Comparison of ENCODE assay signal across 9 mouse cellular contexts in genomic region chr4:46487348-46487747, GRCm38 (mm10). TPM values are rescaled to one million over a fixed set of nuclear protein-coding genes. Genes with fewer than 3 reads are reported as not detected.
A peak's percentile ranks its signal among the peaks of the same experiment; 100 is the strongest.
DNase-seq lines count a peak whose midpoint lies in the region; ATAC-seq and TF ChIP-seq lines count a peak whose summit lies in the region.
"Had no signal": no experiment of that assay in that cellular context is flagged by ENCODE, and none has a peak within 500 bp of the region (broad histone marks: within the 10 kb centered on the region; RNA-seq: fewer than 3 reads in every experiment).

No protein-coding gene starts in this region.

- H3K9me3 ChIP-seq in kidney, embryonic 14.5 days (ENCODE audit: control insufficient read depth, low read length): no peaks in the 10 kb centered on the region
- no peaks in the 10 kb centered on the region for H3K9me3 ChIP-seq in liver, postnatal 0 days (ENCODE audit: low read length)
- H3K9me3 ChIP-seq in stomach, postnatal 0 days (ENCODE audit: control insufficient read depth, low read length): no peaks in the 10 kb centered on the region
- H3K9me3 ChIP-seq in midbrain, embryonic 10.5 days (replicated peaks): no peaks in the 10 kb centered on the region
- H3K9me3 ChIP-seq in hindbrain, embryonic 13.5 days: 0 out of 2 replicates have a peak, but pooled peaks cover 4% of the 10 kb centered on the region
- H3K9me3 ChIP-seq: hindbrain, embryonic 15.5 days had no signal

- no peaks in the 10 kb centered on the region for H3K36me3 ChIP-seq in kidney, embryonic 14.5 days (ENCODE audit: control insufficient read depth, insufficient read depth, low read length)
- H3K36me3 ChIP-seq in liver, postnatal 0 days (replicated peaks; ENCODE audit: insufficient read depth, low read length): 0 out of 2 replicates have a peak, but pooled peaks cover 2% of the 10 kb centered on the region
- H3K36me3 ChIP-seq in stomach, postnatal 0 days (ENCODE audit: control insufficient read depth, insufficient read depth, low read length): no peaks in the 10 kb centered on the region
- H3K36me3 ChIP-seq in midbrain, embryonic 10.5 days: peaks cover 8% of the 10 kb centered on the region
- no peaks in the 10 kb centered on the region for H3K36me3 ChIP-seq in hindbrain, embryonic 13.5 days
- H3K36me3 ChIP-seq: hindbrain, embryonic 15.5 days had no signal

- intact Hi-C loops in gastrocnemius, postnatal 14 days (cut with DNase I; ENCODE audit: low total_unique reads): no loop called here

- 89% methylated on average over 5 of the region's 5 CpGs for WGBS in kidney, embryonic 14.5 days
- whole genome bisulfite sequencing in liver, postnatal 0 days (ENCODE audit: insufficient replicate concordance): 76% methylated on average over 5 of the region's 5 CpGs
- WGBS in stomach, postnatal 0 days: 83% methylated on average over 5 of the region's 5 CpGs
- 93% methylated on average over 5 of the region's 5 CpGs for WGBS in midbrain, embryonic 10.5 days
- 90% methylated on average over 5 of the region's 5 CpGs for WGBS in hindbrain, embryonic 13.5 days

- H3K4me1 ChIP-seq in kidney, embryonic 14.5 days (ENCODE audit: control insufficient read depth, insufficient read depth, low read length): peaks cover 8% of the 10 kb centered on the region; the same call in 1 of the 2 replicates
- H3K4me1 ChIP-seq in liver, postnatal 0 days (ENCODE audit: insufficient read depth): peaks cover 26% of the 10 kb centered on the region
- no peaks in the 10 kb centered on the region for H3K4me1 ChIP-seq in stomach, postnatal 0 days (replicated peaks; ENCODE audit: control insufficient read depth, insufficient read depth)
- peaks cover 11% of the 10 kb centered on the region for H3K4me1 ChIP-seq in midbrain, embryonic 10.5 days
- peaks cover 14% of the 10 kb centered on the region for H3K4me1 ChIP-seq in hindbrain, embryonic 13.5 days (replicated peaks)

- ATAC-seq in kidney, embryonic 14.5 days (ENCODE audit: low FRiP score, low TSS enrichment): no peak
- ATAC-seq in liver, postnatal 0 days: no peak
- no peak for ATAC-seq in stomach, postnatal 0 days (ENCODE audit: low FRiP score, low TSS enrichment)
- ATAC-seq in hindbrain, embryonic 13.5 days (ENCODE audit: low FRiP score): no peak

- no peak for TF ChIP-seq CTCF in liver, postnatal 0 days (IDR thresholded peaks at IDR 0.05; ENCODE audit: low read depth)
- TF ChIP-seq CTCF in stomach, postnatal 0 days (IDR thresholded peaks at IDR 0.05; ENCODE audit: low read depth): no peak

- TF ChIP-seq EP300 in liver, postnatal 0 days (IDR thresholded peaks at IDR 0.05; ENCODE audit: low read depth): no peak
- no peak for TF ChIP-seq EP300 in stomach, postnatal 0 days (optimal IDR thresholded peaks at IDR 0.05)

- H3K4me3 ChIP-seq in kidney, embryonic 14.5 days (ENCODE audit: low read length): no peak overlapping the region
- no peak overlapping the region for H3K4me3 ChIP-seq in liver, postnatal 0 days (ENCODE audit: low read depth, low read length)
- no peak overlapping the region for H3K4me3 ChIP-seq in stomach, postnatal 0 days (ENCODE audit: low read depth, low read length)
- H3K4me3 ChIP-seq in midbrain, embryonic 10.5 days: no peak overlapping the region
- no peak overlapping the region for H3K4me3 ChIP-seq in hindbrain, embryonic 13.5 days
- H3K4me3 ChIP-seq: hindbrain, embryonic 15.5 days had no signal

- H3K27me3 ChIP-seq in kidney, embryonic 14.5 days (ENCODE audit: control insufficient read depth, insufficient read depth, low read length): no peaks in the 10 kb centered on the region
- H3K27me3 ChIP-seq in liver, postnatal 0 days (ENCODE audit: insufficient read depth, low read length): no peaks in the 10 kb centered on the region
- H3K27me3 ChIP-seq in stomach, postnatal 0 days (ENCODE audit: control insufficient read depth, insufficient read depth, low read length): no peaks in the 10 kb centered on the region
- H3K27me3 ChIP-seq in midbrain, embryonic 10.5 days (ENCODE audit: low read depth, poor library complexity, severe bottlenecking): no peaks in the 10 kb centered on the region
- H3K27me3 ChIP-seq in hindbrain, embryonic 13.5 days: no peaks in the 10 kb centered on the region
- H3K27me3 ChIP-seq: hindbrain, embryonic 15.5 days had no signal

- DNase-seq in kidney, adult 18-20 months: peak; percentile 57
- DNase-seq in adipocyte (ENCODE audit: low spot score): peak; percentile 52
- DNase-seq in gastrocnemius, postnatal 14 days: peak; percentile 57
- peak; percentile 38 for DNase-seq in liver, postnatal 0 days
- DNase-seq in stomach, postnatal 0 days (ENCODE audit: low spot score): no peak
- DNase-seq in midbrain, embryonic 10.5 days (ENCODE audit: low spot score): no peak

- H3K27ac ChIP-seq in kidney, embryonic 14.5 days (ENCODE audit: low read depth, low read length): no peak overlapping the region
- no peak overlapping the region for H3K27ac ChIP-seq in liver, postnatal 0 days (ENCODE audit: low read depth)
- no peak overlapping the region for H3K27ac ChIP-seq in stomach, postnatal 0 days (replicated peaks)
- no peak overlapping the region for H3K27ac ChIP-seq in midbrain, embryonic 10.5 days (replicated peaks)
- H3K27ac ChIP-seq in hindbrain, embryonic 13.5 days: no peak overlapping the region
- H3K27ac ChIP-seq: hindbrain, embryonic 15.5 days had no signal

- no peak overlapping the region for H3K9ac ChIP-seq in kidney, embryonic 14.5 days (ENCODE audit: low read depth, low read length)
- H3K9ac ChIP-seq in liver, postnatal 0 days (replicated peaks): no peak overlapping the region
- H3K9ac ChIP-seq in stomach, postnatal 0 days (ENCODE audit: low read length): no peak overlapping the region
- H3K9ac ChIP-seq in hindbrain, embryonic 13.5 days: no peak overlapping the region
- H3K9ac ChIP-seq: hindbrain, embryonic 15.5 days had no signal

- no peak overlapping the region for H3K4me2 ChIP-seq in kidney, embryonic 14.5 days (replicated peaks; ENCODE audit: low read depth, low read length)
- H3K4me2 ChIP-seq in liver, postnatal 0 days (ENCODE audit: low read depth, low read length): no peak overlapping the region
- no peak overlapping the region for H3K4me2 ChIP-seq in stomach, postnatal 0 days (replicated peaks; ENCODE audit: low read depth)
- H3K4me2 ChIP-seq in hindbrain, embryonic 13.5 days: no peak overlapping the region
- H3K4me2 ChIP-seq: hindbrain, embryonic 15.5 days had no signal

RNA-seq across cellular contexts. Expression of gene Nans, which starts 1.7 kb away (rescaled TPM):
- polyA plus RNA-seq in kidney, embryonic 14.5 days (2014; fragmentation: Nextera tagmentation; extraction: Ambion mirVana): 64.0 and 65.8 TPM in 2 replicates
- 10 to 100 TPM; 23.6 to 29.1 TPM for total RNA-seq in gastrocnemius, postnatal 14 days (2021)
- polyA plus RNA-seq in liver, postnatal 0 days (2015; fragmentation: Nextera tagmentation; extraction: Ambion mirVana): 23.8 and 25.0 TPM in 2 replicates
- polyA plus RNA-seq in stomach, postnatal 0 days (2015; fragmentation: Nextera tagmentation; extraction: Ambion mirVana): 65.1 and 67.7 TPM in 2 replicates
- 77.1 and 80.6 TPM in 2 replicates for polyA plus RNA-seq in midbrain, embryonic 10.5 days (2016; fragmentation: Nextera tagmentation; extraction: Ambion mirVana)
- 64.7 and 67.5 TPM in 2 replicates for polyA plus RNA-seq in hindbrain, embryonic 13.5 days (2015; fragmentation: Nextera tagmentation; extraction: Ambion mirVana)

RNA-seq across cellular contexts. Expression of gene Anp32b, which starts 36.6 kb away (rescaled TPM):
- polyA plus RNA-seq in kidney, embryonic 14.5 days (2014; fragmentation: Nextera tagmentation; extraction: Ambion mirVana): 378 and 408 TPM in 2 replicates
- total RNA-seq in gastrocnemius, postnatal 14 days (2021): 10 to 100 TPM; 69.9 to 78.8 TPM
- 184 and 188 TPM in 2 replicates for polyA plus RNA-seq in liver, postnatal 0 days (2015; fragmentation: Nextera tagmentation; extraction: Ambion mirVana)
- polyA plus RNA-seq in stomach, postnatal 0 days (2015; fragmentation: Nextera tagmentation; extraction: Ambion mirVana): 88.7 and 97.1 TPM in 2 replicates
- polyA plus RNA-seq in midbrain, embryonic 10.5 days (2016; fragmentation: Nextera tagmentation; extraction: Ambion mirVana): 345 and 414 TPM in 2 replicates
- polyA plus RNA-seq in hindbrain, embryonic 13.5 days (2015; fragmentation: Nextera tagmentation; extraction: Ambion mirVana): 97.0 and 104 TPM in 2 replicates

RNA-seq across cellular contexts. Expression of gene Trim14, which starts 48.6 kb away (rescaled TPM):
- polyA plus RNA-seq in kidney, embryonic 14.5 days (2014; fragmentation: Nextera tagmentation; extraction: Ambion mirVana): 1.4 and 1.8 TPM in 2 replicates
- under 1 TPM; 0.66 to 0.93 TPM for total RNA-seq in gastrocnemius, postnatal 14 days (2021)
- 14.1 and 16.2 TPM in 2 replicates for polyA plus RNA-seq in liver, postnatal 0 days (2015; fragmentation: Nextera tagmentation; extraction: Ambion mirVana)
- 4.0 and 4.5 TPM in 2 replicates for polyA plus RNA-seq in stomach, postnatal 0 days (2015; fragmentation: Nextera tagmentation; extraction: Ambion mirVana)
- 0.62 and 0.63 TPM in 2 replicates for polyA plus RNA-seq in midbrain, embryonic 10.5 days (2016; fragmentation: Nextera tagmentation; extraction: Ambion mirVana)
- 0.93 and 0.96 TPM in 2 replicates for polyA plus RNA-seq in hindbrain, embryonic 13.5 days (2015; fragmentation: Nextera tagmentation; extraction: Ambion mirVana)

Comparison
In these comparisons a context has a peak if more than half of its experiments do, and no peak if none do; other contexts are left out.
1. DNase-seq: peak in kidney, adult 18-20 months (single experiment), adipocyte (single experiment), gastrocnemius, postnatal 14 days (single experiment) and liver, postnatal 0 days (single experiment); none in stomach, postnatal 0 days (single experiment) and midbrain, embryonic 10.5 days (single experiment).